Mouse (Mus musculus): ENCODE measurements around the gene Proser1. TPM values are rescaled to one million over a fixed set of nuclear protein-coding genes. Genes with fewer than 3 reads are reported as not detected.

Gene Proser1
- total RNA-seq, 2 experiments from 2014 or later: 30.2 to 30.3 TPM

DNA sequence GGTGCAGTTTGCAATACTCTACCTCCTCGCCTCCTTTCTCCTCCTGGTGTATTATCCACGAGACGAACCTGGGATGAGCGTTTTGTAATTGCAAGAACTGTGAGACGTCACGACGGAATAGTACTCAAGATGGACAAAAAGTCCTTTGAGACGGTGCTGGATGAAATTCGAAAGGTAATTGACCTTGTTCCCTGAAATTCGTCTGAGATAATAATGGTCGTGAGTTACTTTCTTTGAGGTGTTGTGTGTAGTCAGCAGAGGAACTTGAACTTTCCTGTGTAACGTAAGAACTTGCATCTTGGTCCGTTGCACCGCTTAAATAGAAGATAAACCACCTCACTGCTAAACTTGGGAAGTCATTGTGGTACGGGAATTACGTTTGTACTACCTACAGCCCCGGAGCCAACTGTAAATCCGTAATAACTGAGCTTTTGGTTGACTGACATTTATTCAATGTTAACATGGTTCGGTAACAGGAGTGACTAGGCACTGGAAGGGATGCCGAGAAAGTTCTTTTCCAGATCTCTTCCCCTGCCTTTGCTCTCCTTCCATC is 756 bp downstream of the Proser1 start:
- intact Hi-C loops (cut with DNase I): no loop called here
- DNase-seq: no peak

DNA sequence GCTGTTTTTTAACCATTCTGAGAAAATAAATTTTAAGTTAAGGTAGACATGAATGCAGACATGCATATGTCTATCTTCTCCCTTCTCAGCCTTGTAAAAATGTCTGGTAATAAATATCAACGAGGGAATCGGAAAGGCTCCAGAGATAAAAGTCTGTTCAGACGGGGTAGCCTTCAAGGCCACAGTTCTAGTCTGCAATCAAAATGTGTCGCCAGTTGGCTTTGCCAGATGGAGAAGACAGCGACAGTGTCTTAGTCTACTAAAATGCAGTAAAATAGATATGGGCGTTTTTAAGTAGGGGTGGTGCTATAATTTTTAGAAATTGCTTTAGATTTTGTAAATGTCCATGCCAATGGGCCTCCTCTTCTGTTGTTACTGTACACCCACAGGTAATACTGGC is 1.9 kb downstream of the Proser1 start:
- no peak for DNase-seq
- intact Hi-C loops (cut with DNase I): no loop called here

DNA sequence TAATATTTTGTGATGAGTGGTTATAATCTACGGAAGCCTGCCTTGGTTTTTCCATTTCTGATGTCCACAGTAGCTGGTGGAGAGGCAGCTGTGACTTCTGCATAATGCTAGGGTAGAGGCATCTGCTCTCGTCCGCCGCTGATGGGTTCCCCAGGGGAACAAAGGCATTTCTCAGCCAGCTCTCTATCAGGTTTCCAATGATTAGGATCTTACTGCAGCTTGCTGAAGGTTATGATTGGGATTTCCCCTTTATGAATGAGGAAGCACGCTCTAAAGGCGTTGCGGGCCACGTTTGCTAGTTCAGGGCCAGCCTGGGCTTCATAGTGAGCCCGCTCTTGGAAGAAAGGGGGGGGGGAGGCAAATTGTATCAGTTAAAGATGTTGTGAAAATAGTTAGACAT is 3.0 kb downstream of the Proser1 start:
- DNase-seq: no peak
- intact Hi-C loops (cut with DNase I): no loop called here

DNA sequence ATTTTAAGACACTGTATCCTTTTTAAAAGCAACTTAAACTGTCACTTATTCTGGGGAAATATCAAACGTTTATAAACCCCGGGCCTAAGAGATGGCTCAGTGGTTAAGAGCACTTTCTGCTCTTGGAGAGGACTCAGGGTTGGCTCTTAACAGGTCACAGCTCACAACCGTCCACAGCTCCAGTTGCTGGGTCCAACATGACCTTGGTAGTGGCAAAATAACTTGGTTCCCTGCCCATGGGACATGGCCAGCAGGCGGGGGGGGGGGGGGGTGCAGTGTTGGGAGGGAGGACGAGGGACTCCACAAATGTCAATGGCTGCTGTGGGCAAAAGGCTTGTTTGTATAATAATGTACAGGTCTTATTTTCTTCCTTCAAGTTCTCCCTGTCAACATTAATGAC is 3.9 kb downstream of the Proser1 start:
- no peak for DNase-seq
- intact Hi-C loops (cut with DNase I): no loop called here

- intact Hi-C loops (cut with DNase I): no loop called here
- DNase-seq: no peak
Observed at GRCm38 (mm10) chr3:53469650-53470049, 6.2 kb downstream of the Proser1 start.

GRCm38 (mm10) chr3:53472061-53472460 is 8.6 kb downstream of the Proser1 start:
- DNase-seq: no peak
- intact Hi-C loops (cut with DNase I): no loop called here

GRCm38 (mm10) chr3:53474179-53474578 is 10.7 kb downstream of the Proser1 start:
- no peak for DNase-seq
- intact Hi-C loops (cut with DNase I): no loop called here

DNA sequence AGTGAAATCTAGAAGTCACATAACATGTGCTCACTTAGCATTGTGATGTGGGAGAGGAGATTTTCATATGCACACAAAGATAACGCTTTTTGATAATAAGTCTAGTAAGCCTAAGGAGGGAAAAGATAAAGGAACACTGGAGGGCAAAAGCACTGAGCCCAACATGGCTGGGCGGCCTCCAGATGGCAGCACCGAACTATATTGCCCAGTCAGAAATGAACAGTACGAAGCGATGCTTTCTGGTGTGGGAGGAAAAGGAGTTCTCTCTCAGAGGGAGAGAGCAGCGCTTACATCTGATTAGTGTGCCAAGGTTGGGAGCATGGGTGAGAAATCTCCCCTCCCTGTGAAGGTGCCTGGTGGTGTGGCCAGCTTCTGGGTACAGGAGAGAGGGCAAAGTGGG is 12.4 kb downstream of the Proser1 start:
- intact Hi-C loops (cut with DNase I): no loop called here
- DNase-seq: peak; percentile 66

- peak; percentile 79 for DNase-seq
- intact Hi-C loops (cut with DNase I): no loop called here
Observed at GRCm38 (mm10) chr3:53477468-53477867, 14.0 kb downstream of the Proser1 start.

DNA sequence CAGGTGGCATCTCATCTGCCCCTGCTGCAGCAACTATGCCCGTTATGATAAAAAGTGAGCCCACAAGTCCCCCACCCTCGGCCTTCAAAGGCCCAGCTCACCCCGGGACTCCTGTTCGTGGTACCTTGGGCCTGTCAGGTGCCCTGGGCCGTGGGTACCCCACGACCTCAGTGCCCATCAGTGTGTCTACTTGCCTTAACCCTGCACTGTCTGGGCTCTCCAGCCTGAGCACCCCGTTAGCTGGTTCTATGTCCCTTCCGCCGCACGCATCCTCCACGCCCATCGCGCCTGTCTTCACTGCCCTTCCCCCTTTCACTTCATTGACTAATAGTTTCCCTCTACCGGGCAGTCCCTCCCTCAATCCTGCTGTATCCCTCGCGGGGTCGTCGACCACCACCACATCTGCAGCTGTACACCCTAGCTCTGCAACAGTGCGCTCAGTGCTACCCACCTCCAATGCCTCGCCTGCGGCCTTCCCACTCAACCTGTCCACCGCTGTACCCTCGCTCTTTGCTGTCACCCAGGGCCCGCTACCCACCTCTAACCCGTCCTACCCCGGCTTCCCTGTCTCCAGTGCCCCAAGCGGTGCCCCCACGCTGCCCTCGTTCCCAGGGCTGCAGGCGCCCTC is 15.1 kb downstream of the Proser1 start:
- no peak for DNase-seq
- intact Hi-C loops (cut with DNase I): no loop called here

DNA sequence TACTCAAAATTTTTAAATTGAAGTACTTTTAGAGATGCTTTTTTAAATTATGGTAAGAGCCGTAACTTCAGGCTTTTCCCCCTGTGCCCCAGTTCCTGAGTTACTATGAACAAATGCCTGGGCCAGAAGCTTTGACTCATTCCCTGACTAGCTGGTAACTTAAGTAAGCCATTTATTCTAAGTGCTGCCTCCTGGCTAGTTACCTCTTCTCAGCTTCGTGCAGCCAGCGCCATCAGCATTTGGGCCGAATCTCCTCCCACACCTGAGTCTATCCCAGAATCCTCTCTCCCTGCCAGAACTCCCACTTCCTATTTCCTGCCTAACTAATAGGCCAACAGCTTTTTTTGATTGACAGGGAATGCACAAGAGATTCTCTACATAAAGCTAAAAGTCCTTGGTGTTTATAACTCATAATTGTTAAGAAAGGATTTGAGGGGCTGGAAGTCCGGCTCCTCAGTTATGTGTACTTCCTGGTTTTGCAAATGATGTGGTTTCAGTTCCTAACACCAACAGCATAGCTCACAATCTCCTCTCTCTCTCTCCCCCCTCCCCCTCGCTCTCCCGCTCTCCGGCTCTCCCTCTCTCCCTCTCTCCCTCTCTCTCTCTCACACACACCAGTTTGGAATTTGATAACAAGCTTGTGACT is 20.1 kb downstream of the Proser1 start:
- DNase-seq: no peak
- intact Hi-C loops (cut with DNase I): no loop called here

DNA sequence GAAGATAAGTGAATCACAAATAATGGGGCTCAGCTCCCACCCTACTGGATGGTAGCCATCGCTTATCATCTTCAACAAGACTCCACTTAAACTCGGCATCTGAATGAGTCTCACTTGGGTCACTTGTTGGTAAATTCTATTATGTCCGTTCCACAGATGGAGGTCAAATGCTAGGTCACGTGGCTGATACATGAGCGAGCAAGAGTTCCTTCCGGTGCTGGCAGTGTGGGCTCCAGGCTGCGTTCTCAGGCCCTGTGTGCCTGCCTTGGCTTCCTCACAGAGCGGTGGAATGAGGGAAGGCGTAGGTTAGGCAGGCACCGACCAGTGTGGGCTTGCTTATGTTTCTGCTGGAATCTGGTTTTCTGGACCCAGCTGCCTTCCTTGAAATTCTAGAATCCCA is 23.1 kb downstream of the Proser1 start:
- DNase-seq: no peak
- intact Hi-C loops (cut with DNase I): no loop called here

DNA sequence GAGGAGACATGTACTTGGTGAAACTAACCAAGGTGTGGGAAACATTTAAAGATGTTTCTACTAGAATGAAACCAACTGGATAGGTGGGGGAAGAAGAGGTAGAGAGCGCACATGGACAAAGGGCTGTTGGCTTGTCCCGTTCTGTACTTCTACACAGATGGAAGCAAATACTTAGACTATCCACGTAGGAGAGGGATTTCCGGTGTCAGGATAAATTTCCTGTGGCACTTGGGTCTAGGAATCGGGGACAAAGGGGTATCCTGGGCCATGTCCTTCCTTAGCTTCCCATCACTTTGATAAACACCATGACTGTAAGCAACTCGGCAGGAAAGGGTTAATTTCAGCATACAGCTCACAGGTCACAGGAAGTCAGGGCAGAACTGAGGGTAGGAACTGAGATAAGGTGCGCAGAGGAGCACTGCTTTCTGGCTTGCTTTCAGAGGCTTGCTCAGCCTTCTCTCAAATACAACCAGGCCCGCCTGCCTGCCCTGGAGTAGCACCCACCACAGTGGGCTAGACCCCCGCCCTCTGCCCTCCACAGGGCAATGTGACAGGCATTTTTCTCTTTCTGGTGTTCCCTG is 23.6 kb downstream of the Proser1 start:
- intact Hi-C loops (cut with DNase I): no loop called here

GRCm38 (mm10) chr3:53488353-53488752 is 24.9 kb downstream of the Proser1 start, which contains the start of gene Stoml3:
Stoml3 (plus strand) TSS chr3:53488653.
- DNase-seq: no peak
- intact Hi-C loops (cut with DNase I): no loop called here

More for the DNA sequence above, 23.6 kb downstream of the Proser1 start:
- no peak for DNase-seq

DNA sequence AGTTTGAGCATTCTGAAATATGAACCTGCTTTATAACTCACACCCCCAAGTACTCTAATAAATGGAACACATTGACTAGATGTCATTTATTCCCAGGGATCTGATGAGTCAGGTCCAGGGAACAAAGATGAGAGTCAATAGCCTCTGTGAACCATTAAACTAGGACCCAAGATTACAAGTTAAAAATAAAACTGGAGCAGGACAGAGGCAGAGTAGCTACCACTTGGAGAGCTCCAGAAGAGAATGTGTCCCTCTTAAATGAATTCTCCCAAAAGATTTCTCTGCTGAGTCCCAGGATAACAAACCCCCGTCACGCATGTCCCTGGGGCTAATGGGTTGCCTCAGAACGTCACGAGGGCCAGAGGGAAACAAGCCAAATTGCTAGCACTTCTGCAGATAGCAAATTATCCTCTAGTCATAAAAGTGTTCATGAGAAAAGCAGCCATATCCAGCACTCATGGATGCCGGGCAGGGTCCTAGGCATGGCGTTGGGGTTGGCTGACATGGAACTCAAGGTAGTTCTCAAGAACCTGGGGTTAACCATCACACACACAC is 35.0 kb downstream of the Proser1 start:
- intact Hi-C loops (cut with DNase I): no loop called here
- DNase-seq: no peak

- no peak for DNase-seq
- intact Hi-C loops (cut with DNase I): no loop called here
Observed at GRCm38 (mm10) chr3:53502428-53502827, 39.0 kb downstream of the Proser1 start.

GRCm38 (mm10) chr3:53513096-53513495 is 49.6 kb downstream of the Proser1 start:
- intact Hi-C loops (cut with DNase I): no loop called here
- DNase-seq: no peak

GRCm38 (mm10) chr3:53514221-53515065 is 51.0 kb downstream of the Proser1 start:
- peak; percentile 31 for DNase-seq
- intact Hi-C loops (cut with DNase I): no loop called here

DNA sequence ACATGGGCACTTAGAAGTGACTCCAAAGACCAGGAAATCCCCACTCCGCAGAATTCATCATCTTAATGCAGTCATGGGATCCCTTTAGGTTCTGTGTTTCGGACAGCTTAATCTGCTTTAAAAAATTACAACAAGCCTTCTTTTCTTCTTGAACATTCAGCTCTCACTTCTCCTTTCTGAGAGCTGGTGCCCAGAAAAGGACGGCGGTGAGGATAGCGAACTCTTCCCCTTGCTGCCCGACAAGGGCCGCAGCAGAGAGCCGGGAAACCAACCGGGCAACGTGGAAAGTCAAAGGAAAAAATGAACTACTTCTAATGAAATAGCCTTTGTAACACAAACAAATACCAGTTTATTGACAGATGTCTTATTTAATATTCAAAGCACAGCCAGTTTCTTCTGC is 59.3 kb downstream of the Proser1 start:
- DNase-seq: no peak

GRCm38 (mm10) chr3:53525737-53526136 is 62.3 kb downstream of the Proser1 start:
- intact Hi-C loops (cut with DNase I): loop anchor here (5.0 to 10.0 kb wide), 4 partner anchors 59 to 632 kb away; partner anchors contain the start of genes Frem2 and Trpc4
- peak; percentile 91 for DNase-seq

More for the DNA sequence above, 59.3 kb downstream of the Proser1 start:
- intact Hi-C loops (cut with DNase I): loop anchor here (10.0 kb wide), 2 partner anchors 62 to 212 kb away; no protein-coding TSS in a partner anchor
